9 mouse cellular contexts compared by ENCODE assay signal in the genomic region with DNA sequence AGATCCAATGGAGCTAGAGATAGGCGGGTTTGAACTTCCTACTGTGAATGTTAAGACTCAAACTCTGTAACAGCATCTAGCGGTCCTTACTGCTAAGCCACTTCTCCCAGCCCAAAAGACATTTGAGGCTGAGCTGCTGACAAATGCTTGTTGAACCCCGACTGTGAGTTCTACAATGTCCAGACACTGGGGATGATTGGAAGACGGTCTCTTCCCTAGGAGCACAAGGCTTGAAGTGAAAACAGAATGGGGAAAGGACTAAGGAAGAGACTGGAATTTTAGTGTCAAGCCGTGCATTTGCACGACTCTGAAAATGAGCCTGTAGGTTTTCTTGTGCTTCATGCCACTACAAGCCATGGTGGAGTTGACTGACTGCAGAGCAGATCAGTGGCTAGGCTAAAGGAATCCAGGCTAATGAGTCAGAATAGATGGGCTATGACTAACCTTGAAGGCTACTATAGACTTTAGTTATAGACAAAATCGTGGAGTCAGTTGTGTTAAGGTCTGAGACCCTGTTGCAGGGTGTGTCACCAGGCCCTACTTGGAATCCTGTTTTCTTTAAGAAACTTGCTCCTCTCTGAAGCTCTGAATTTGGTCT. TPM values are rescaled to one million over a fixed set of nuclear protein-coding genes. Genes with fewer than 3 reads are reported as not detected.
DNase-seq lines count a peak whose midpoint lies in the region; ATAC-seq and TF ChIP-seq lines count a peak whose summit lies in the region.
"Had no signal": no experiment of that assay in that cellular context is flagged by ENCODE, and none has a peak within 500 bp of the region (broad histone marks: within the 10 kb centered on the region; RNA-seq: fewer than 3 reads in every experiment).

No protein-coding gene starts in this region.

- peak overlapping the region; percentile 42 for H3K4me2 ChIP-seq in forebrain, embryonic 15.5 days (replicated peaks)
- H3K4me2 ChIP-seq in liver, embryonic 14.5 days (ENCODE audit: low read depth) = peak overlapping the region; percentile 83

- H3K36me3 ChIP-seq in C2C12 (ENCODE audit: control insufficient read depth, insufficient read depth) = peaks cover 15% of the 10 kb centered on the region
- peaks cover 17% of the 10 kb centered on the region for H3K36me3 ChIP-seq in forebrain, embryonic 15.5 days
- H3K36me3 ChIP-seq in liver, embryonic 14.5 days (replicated peaks; ENCODE audit: control insufficient read depth, insufficient read depth, low read depth) = peaks cover 8% of the 10 kb centered on the region

- intact Hi-C loops in gastrocnemius, adult 2 months (cut with DNase I) = loop anchor here (5.0 kb wide), 2 partner anchors 265 to 345 kb away; no protein-coding TSS in a partner anchor

- peak overlapping the region; percentile 82 for H3K27ac ChIP-seq in gastrocnemius, adult 2 months
- H3K27ac ChIP-seq in forebrain, embryonic 15.5 days (replicated peaks) = no peak overlapping the region
- H3K27ac ChIP-seq in liver, embryonic 14.5 days = no peak overlapping the region

- WGBS in forebrain, embryonic 15.5 days = 59% methylated on average over 7 of the region's 7 CpGs
- WGBS in liver, embryonic 14.5 days (ENCODE audit: insufficient replicate concordance) = 55% methylated on average over 7 of the region's 7 CpGs

- H3K4me1 ChIP-seq in forebrain, embryonic 15.5 days = peaks cover 23% of the 10 kb centered on the region
- peaks cover 4 to 14% of the 10 kb centered on the region in 2 experiments; a peak in 3 of 4 replicates for H3K4me1 ChIP-seq in liver, embryonic 14.5 days (replicated peaks; ENCODE audit: control insufficient read depth in 2 of 2, insufficient read depth in 2 of 2, low read length in 1 of 2)

- no peak for TF ChIP-seq CTCF in gastrocnemius, adult 2 months (IDR thresholded peaks at IDR 0.05)
- TF ChIP-seq CTCF in C2C12 (IDR thresholded peaks at IDR 0.05; ENCODE audit: control insufficient read depth, insufficient read depth, insufficient read length) = no peak
- no peak for TF ChIP-seq CTCF in liver, embryonic 14.5 days (IDR thresholded peaks at IDR 0.05; ENCODE audit: low read depth)

- no peak for DNase-seq in gastrocnemius, adult 2 months
- DNase-seq in gastrocnemius, adult 18-20 months (ENCODE audit: low spot score) = no peak
- DNase-seq in liver, embryonic 14.5 days (ENCODE audit: low read depth in 3 of 3, low spot score in 3 of 3) = no peak
- DNase-seq in thymus, postnatal 0 days (ENCODE audit: low spot score) = no peak
- no peak for DNase-seq in kidney, postnatal 36 days
- DNase-seq in left cerebral cortex, adult 8-10 months (ENCODE audit: low spot score in 2 of 2) = no peak

- TF ChIP-seq EP300 in liver, embryonic 14.5 days (IDR thresholded peaks at IDR 0.05; ENCODE audit: low read depth) = no peak

- ATAC-seq in forebrain, embryonic 15.5 days (replicated peaks) = no peak
- no peak for ATAC-seq in liver, embryonic 14.5 days (ENCODE audit: insufficient read depth)

- H3K79me2 ChIP-seq in C2C12 (ENCODE audit: control insufficient read depth, insufficient read depth) = peaks cover 23% of the 10 kb centered on the region

- peaks cover 1% of the 10 kb centered on the region for H3K27me3 ChIP-seq in C2C12 (ENCODE audit: control insufficient read depth, insufficient read depth, insufficient read length)
- H3K27me3 ChIP-seq in forebrain, embryonic 15.5 days = no peaks in the 10 kb centered on the region
- H3K27me3 ChIP-seq in liver, embryonic 14.5 days (ENCODE audit: control insufficient read depth, insufficient read depth, low read length) = no peaks in the 10 kb centered on the region

- H3K4me3 ChIP-seq in gastrocnemius, adult 2 months = peak overlapping the region; percentile 93
- peak overlapping the region; percentile 77 for H3K4me3 ChIP-seq in C2C12 (ENCODE audit: insufficient read depth, poor library complexity, severe bottlenecking)
- peak overlapping the region; percentile 80 for H3K4me3 ChIP-seq in forebrain, embryonic 15.5 days
- peak overlapping the region; percentile 88 to 95 for H3K4me3 ChIP-seq in liver, embryonic 14.5 days (ENCODE audit: insufficient read depth in 1 of 2, low read depth in 2 of 2, low read length in 2 of 2)

- H3K79me3 ChIP-seq in C2C12 (ENCODE audit: low read depth) = peaks cover 12% of the 10 kb centered on the region

- no peak overlapping the region for H3ac ChIP-seq in C2C12 (ENCODE audit: control insufficient read depth, insufficient read length, low read depth)

- H3K9me3 ChIP-seq in forebrain, embryonic 15.5 days = no peaks in the 10 kb centered on the region
- H3K9me3 ChIP-seq in liver, embryonic 14.5 days (ENCODE audit: control insufficient read depth, low read length) = no peaks in the 10 kb centered on the region

- peak overlapping the region; percentile 44 for H3K9ac ChIP-seq in forebrain, embryonic 15.5 days (replicated peaks)
- peak overlapping the region; percentile 23; the same call in 1 of the 2 replicates for H3K9ac ChIP-seq in liver, embryonic 14.5 days (replicated peaks)

TF ChIP-seq in C2C12, 6 proteins besides CTCF, POLR2A, EP300 and RAD21:
- TF ChIP-seq USF1 (IDR thresholded peaks at IDR 0.05; ENCODE audit: low read depth) (no peak), CEBPB (IDR thresholded peaks at IDR 0.05; ENCODE audit: low read depth) (no peak), MAX (IDR thresholded peaks at IDR 0.05) (no peak), MYOD1 (IDR thresholded peaks at IDR 0.05; ENCODE audit: control insufficient read depth, insufficient read length, low read depth) (no peak), FOSL1 (IDR thresholded peaks at IDR 0.05; ENCODE audit: insufficient read depth, low read length, poor library complexity, severe bottlenecking) (no peak), MYOG (IDR thresholded peaks at IDR 0.05; ENCODE audit: control insufficient read depth, extremely low read depth, insufficient read length) (no peak)

RNA-seq across cellular contexts. Expression of a gene that starts 0.6 kb away (rescaled TPM):
- total RNA-seq in gastrocnemius, adult 2 months (2021) = 10 to 100 TPM; 13.7 to 16.5 TPM
- total RNA-seq in gastrocnemius, adult 18-20 months (2021) = 10 to 100 TPM; 15.6 to 17.3 TPM
- polyA plus RNA-seq in C2C12 (2012; fragmentation: generic; extraction: Trizol) = 39.2 TPM
- polyA plus RNA-seq in forebrain, embryonic 15.5 days (2015; fragmentation: Nextera tagmentation; extraction: Ambion mirVana) = 61.7 and 67.8 TPM in 2 replicates
- polyA plus RNA-seq in liver, embryonic 14.5 days (2012; rRNA removed) = 15.6 and 19.0 TPM in 2 replicates
- polyA plus RNA-seq in liver, embryonic 14.5 days (2014; fragmentation: Nextera tagmentation; extraction: Ambion mirVana) = 47.9 and 49.8 TPM in 2 replicates
- 68.4 and 74.4 TPM in 2 replicates for polyA plus RNA-seq in thymus, postnatal 0 days (2015; fragmentation: Nextera tagmentation; extraction: Ambion mirVana)
- total RNA-seq in left cerebral cortex, adult 8-10 months (2022) = 10 to 100 TPM; 30.3 to 33.0 (median 32.5) TPM

RNA-seq across cellular contexts. Expression of a gene that starts 36.7 kb away (rescaled TPM):
- total RNA-seq in gastrocnemius, adult 2 months (2021) = 1 to 10 TPM; 5.1 to 5.3 TPM
- 1 to 10 TPM; 3.8 to 5.9 TPM for total RNA-seq in gastrocnemius, adult 18-20 months (2021)
- polyA plus RNA-seq in C2C12 (2012; fragmentation: generic; extraction: Trizol) = 3.9 TPM
- 2.3 and 3.4 TPM in 2 replicates for polyA plus RNA-seq in forebrain, embryonic 15.5 days (2015; fragmentation: Nextera tagmentation; extraction: Ambion mirVana)
- polyA plus RNA-seq in liver, embryonic 14.5 days (2012; rRNA removed) = 3.3 and 4.1 TPM in 2 replicates
- 1.2 and 1.4 TPM in 2 replicates for polyA plus RNA-seq in liver, embryonic 14.5 days (2014; fragmentation: Nextera tagmentation; extraction: Ambion mirVana)
- polyA plus RNA-seq in thymus, postnatal 0 days (2015; fragmentation: Nextera tagmentation; extraction: Ambion mirVana) = 2.0 and 2.4 TPM in 2 replicates
- 1 to 10 TPM; 6.0 to 8.7 (median 7.6) TPM for total RNA-seq in left cerebral cortex, adult 8-10 months (2022)

RNA-seq across cellular contexts. Expression of a gene that starts 36.9 kb away (rescaled TPM):
- 1 to 10 TPM; 3.1 to 4.6 TPM for total RNA-seq in gastrocnemius, adult 2 months (2021)
- 1 to 10 TPM; 1.4 to 2.4 TPM for total RNA-seq in gastrocnemius, adult 18-20 months (2021)
- polyA plus RNA-seq in C2C12 (2012; fragmentation: generic; extraction: Trizol) = 13.2 TPM
- 4.7 and 6.9 TPM in 2 replicates for polyA plus RNA-seq in forebrain, embryonic 15.5 days (2015; fragmentation: Nextera tagmentation; extraction: Ambion mirVana)
- polyA plus RNA-seq in liver, embryonic 14.5 days (2012; rRNA removed) = 6.5 and 6.8 TPM in 2 replicates
- 3.9 and 4.7 TPM in 2 replicates for polyA plus RNA-seq in liver, embryonic 14.5 days (2014; fragmentation: Nextera tagmentation; extraction: Ambion mirVana)
- polyA plus RNA-seq in thymus, postnatal 0 days (2015; fragmentation: Nextera tagmentation; extraction: Ambion mirVana) = 3.0 and 3.1 TPM in 2 replicates
- total RNA-seq in left cerebral cortex, adult 8-10 months (2022) = 10 to 100 TPM in 3 of 4 experiments, 1 to 10 TPM in 1; 9.5 to 13.9 (median 11.7) TPM

RNA-seq across cellular contexts. Expression of a gene that starts 40.8 kb away (rescaled TPM):
- 10 to 100 TPM; 10.2 to 13.5 TPM for total RNA-seq in gastrocnemius, adult 2 months (2021)
- 1 to 10 TPM; 4.8 to 5.8 TPM for total RNA-seq in gastrocnemius, adult 18-20 months (2021)
- not detected for polyA plus RNA-seq in C2C12 (2012; fragmentation: generic; extraction: Trizol)
- 1.9 and 2.7 TPM in 2 replicates for polyA plus RNA-seq in forebrain, embryonic 15.5 days (2015; fragmentation: Nextera tagmentation; extraction: Ambion mirVana)
- 0.10 and 0.11 TPM in 2 replicates for polyA plus RNA-seq in liver, embryonic 14.5 days (2012; rRNA removed)
- polyA plus RNA-seq in liver, embryonic 14.5 days (2014; fragmentation: Nextera tagmentation; extraction: Ambion mirVana) = 0.43 and 0.51 TPM in 2 replicates
- 8.9 and 10.1 TPM in 2 replicates for polyA plus RNA-seq in thymus, postnatal 0 days (2015; fragmentation: Nextera tagmentation; extraction: Ambion mirVana)
- 10 to 100 TPM; 49.2 to 57.6 (median 54.8) TPM for total RNA-seq in left cerebral cortex, adult 8-10 months (2022)
- total RNA-seq: liver, adult 2 months had no signal

RNA-seq across cellular contexts. Expression of a gene that starts 46.2 kb away (rescaled TPM):
- total RNA-seq in gastrocnemius, adult 2 months (2021) = 10 to 100 TPM; 35.5 to 45.7 TPM
- 10 to 100 TPM; 31.6 to 32.4 TPM for total RNA-seq in gastrocnemius, adult 18-20 months (2021)
- polyA plus RNA-seq in C2C12 (2012; fragmentation: generic; extraction: Trizol) = 21.1 TPM
- 72.0 and 73.8 TPM in 2 replicates for polyA plus RNA-seq in forebrain, embryonic 15.5 days (2015; fragmentation: Nextera tagmentation; extraction: Ambion mirVana)
- polyA plus RNA-seq in liver, embryonic 14.5 days (2012; rRNA removed) = 37.4 and 63.7 TPM in 2 replicates
- 48.5 and 52.9 TPM in 2 replicates for polyA plus RNA-seq in liver, embryonic 14.5 days (2014; fragmentation: Nextera tagmentation; extraction: Ambion mirVana)
- 80.3 and 100 TPM in 2 replicates for polyA plus RNA-seq in thymus, postnatal 0 days (2015; fragmentation: Nextera tagmentation; extraction: Ambion mirVana)
- total RNA-seq in left cerebral cortex, adult 8-10 months (2022) = 100 to 1,000 TPM in 1 of 4 experiments, 10 to 100 TPM in 3; 88.0 to 102 (median 97.7) TPM
